Mouse (Mus musculus) hindbrain, embryonic 10.5 days (tissue): ENCODE data around the gene Fam53b. TPM values are rescaled to one million over a fixed set of nuclear protein-coding genes. Genes with fewer than 3 reads are reported as not detected.

Source experiments
- DNase-seq: peaks from one replicate; pipeline ENCODE4 v3.0.0-alpha.2; 2017; ENCODE audit warnings: low spot score
- H3K27ac ChIP-seq: fragments of 300-500 bp; sonication (generic); 2 replicates; pipeline ENCODE4 v1.5.1; 2016; ENCODE audit warnings: mild to moderate bottlenecking, moderate library complexity
- H3K27me3 ChIP-seq: fragments of 300-500 bp; sonication (generic); 2 replicates; pipeline ENCODE4 v1.6.1; 2016; ENCODE audit warnings: mild to moderate bottlenecking; ENCODE audit not compliant: poor library complexity, insufficient read depth, severe bottlenecking
- H3K36me3 ChIP-seq: fragments of 300-500 bp; sonication (generic); 2 replicates; pipeline ENCODE4 v1.6.1; 2016; ENCODE audit warnings: mild to moderate bottlenecking, moderate library complexity
- H3K4me1 ChIP-seq: fragments of 300-500 bp; sonication (generic); replicated peaks from 2 replicates; pipeline ENCODE4 v1.6.1; 2016; ENCODE audit warnings: mild to moderate bottlenecking
- H3K4me3 ChIP-seq: fragments of 300-500 bp; sonication (generic); 2 replicates; pipeline ENCODE4 v1.5.1; 2016; ENCODE audit warnings: mild to moderate bottlenecking, moderate library complexity
- H3K9me3 ChIP-seq: fragments of 300-500 bp; sonication (generic); 2 replicates; pipeline ENCODE4 v1.6.1; 2016; ENCODE audit warnings: mild to moderate bottlenecking, moderate library complexity
- WGBS: fragments of 180-500 bp; shearing (Covaris S2); methylation state at CpG from one replicate; pipeline ENCODE4 v1.1.7; 2016; 5-methylcytosine and 5-hydroxymethylcytosine counted together
- polyA plus RNA-seq: library from polyadenylated mRNA; unstranded; fragments of >200 nt; fragmentation: Nextera tagmentation; extraction: Ambion mirVana; gene quantifications from 2 replicates; pipeline ENCODE4 v1.2.1, GENCODE M21; 2016

The Fam53b gene
- polyA plus RNA-seq, 1 experiment from 2014 or later, result 27.7 TPM

DNA sequence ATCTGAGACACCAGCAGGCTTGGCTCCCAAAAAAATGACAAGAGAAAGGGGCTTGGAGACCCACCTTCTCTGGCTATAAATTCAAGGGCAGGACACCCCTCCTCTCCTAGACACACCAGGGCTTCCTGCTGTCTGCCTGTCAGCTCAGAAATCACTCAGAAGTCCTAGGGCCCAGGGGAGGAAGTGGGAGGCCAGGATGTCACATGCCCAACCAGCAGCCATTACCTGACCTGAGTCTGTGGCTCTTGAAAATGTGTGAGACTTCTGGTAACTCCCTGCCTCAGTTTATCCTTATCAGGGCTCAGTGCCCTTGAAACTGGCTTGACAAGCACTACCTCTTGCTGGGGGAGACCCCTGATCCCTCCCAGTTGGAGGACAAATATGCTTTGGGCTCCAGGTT lies 114.0 kb downstream of the Fam53b start:
- Histone ChIP-seq H3K27me3 (no peaks in the 10 kb centered on the region), H3K36me3 (0 out of 2 replicates have a peak, but pooled peaks cover 4% of the 10 kb centered on the region), H3K4me1 (peaks cover 28% of the 10 kb centered on the region), H3K4me3 (no peak overlapping the region), H3K27ac (no peak overlapping the region), H3K9me3 (0 out of 2 replicates have a peak, but pooled peaks cover 3% of the 10 kb centered on the region)
- no peak for DNase-seq

DNA sequence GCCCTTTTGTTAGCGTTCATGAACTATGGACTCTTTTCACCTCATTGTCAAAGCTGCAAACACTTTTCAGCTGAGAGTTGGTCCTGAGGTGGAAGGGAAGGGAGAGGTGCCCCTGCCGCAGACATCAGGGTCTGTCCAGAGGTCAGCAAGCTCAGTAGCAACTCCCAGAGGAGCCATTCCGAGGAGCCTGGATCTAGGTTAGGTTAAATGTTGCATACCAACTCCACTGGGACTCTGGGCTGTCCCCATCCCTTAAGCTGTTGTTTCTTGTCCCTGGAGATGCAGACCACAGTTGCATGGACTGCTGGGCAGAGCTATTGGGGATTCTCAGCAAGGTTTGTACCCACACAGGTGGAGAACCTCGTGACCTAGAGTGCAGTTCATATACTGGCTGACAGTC lies 114.5 kb downstream of the Fam53b start:
- no peak for DNase-seq
- Histone ChIP-seq H3K4me1 (peaks cover 28% of the 10 kb centered on the region), H3K36me3 (0 out of 2 replicates have a peak, but pooled peaks cover 5% of the 10 kb centered on the region), H3K9me3 (0 out of 2 replicates have a peak, but pooled peaks cover 6% of the 10 kb centered on the region), H3K4me3 (no peak overlapping the region), H3K27ac (0 out of 2 replicates have a peak overlapping the region, but pooled peaks have one; percentile 4), H3K27me3 (no peaks in the 10 kb centered on the region)
- WGBS, result 63% methylated on average over 4 of the region's 4 CpGs

DNA sequence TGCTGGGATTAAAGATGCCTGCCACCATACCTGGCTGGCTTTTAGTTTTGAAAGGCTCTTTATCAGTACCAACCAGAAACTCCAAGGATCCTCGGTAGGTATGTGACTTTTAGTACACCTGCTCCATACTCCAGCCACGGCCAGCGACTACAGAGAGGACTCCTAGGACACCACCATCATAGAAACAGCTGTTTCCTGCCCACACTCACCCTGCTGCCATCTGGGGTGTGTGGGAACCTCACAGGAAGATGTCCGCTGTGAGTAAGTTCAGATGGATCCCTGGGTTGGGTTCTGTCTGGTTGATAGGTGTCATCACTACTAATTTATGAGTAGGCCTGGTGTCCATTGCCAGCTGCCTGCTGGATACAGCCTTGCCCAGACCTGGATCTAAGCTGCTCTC lies 114.9 kb downstream of the Fam53b start:
- Histone ChIP-seq H3K4me1 (peaks cover 28% of the 10 kb centered on the region), H3K36me3 (0 out of 2 replicates have a peak, but pooled peaks cover 5% of the 10 kb centered on the region), H3K27me3 (no peaks in the 10 kb centered on the region), H3K9me3 (0 out of 2 replicates have a peak, but pooled peaks cover 6% of the 10 kb centered on the region), H3K27ac (0 out of 2 replicates have a peak overlapping the region, but pooled peaks have one; percentile 4), H3K4me3 (no peak overlapping the region)
- no peak for DNase-seq
- WGBS, result 89% methylated on average over 4 of the region's 4 CpGs

DNA sequence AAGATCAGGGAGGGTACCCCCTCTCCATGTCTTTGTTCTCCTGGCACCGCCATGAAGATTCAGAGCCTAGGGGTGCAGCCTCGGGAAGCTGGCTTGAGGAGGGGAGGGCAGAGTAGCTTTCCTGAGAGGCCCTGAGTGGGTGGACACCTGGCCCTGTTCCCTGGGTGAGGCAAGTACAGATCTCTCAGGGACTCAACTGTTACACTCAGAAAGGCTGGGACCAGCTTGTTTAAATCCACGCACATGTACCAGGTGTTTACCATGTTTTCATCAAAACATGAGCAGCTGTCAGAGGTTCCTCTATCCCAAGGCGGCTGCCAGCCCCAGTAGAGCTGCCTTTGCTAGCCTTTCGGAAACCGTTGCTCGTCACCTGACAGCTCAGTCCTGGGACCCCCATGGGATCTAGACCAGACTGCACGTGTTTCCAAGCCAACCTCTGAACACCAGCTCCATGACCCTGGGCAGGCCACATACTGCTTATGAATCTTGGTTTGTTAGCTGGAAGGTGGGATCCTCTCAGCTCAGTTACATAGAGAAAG lies 116.4 kb downstream of the Fam53b start:
- Histone ChIP-seq H3K27me3 (no peaks in the 10 kb centered on the region), H3K9me3 (0 out of 2 replicates have a peak, but pooled peaks cover 6% of the 10 kb centered on the region), H3K27ac (no peak overlapping the region), H3K4me3 (no peak overlapping the region), H3K4me1 (peaks cover 32% of the 10 kb centered on the region), H3K36me3 (0 out of 2 replicates have a peak, but pooled peaks cover 5% of the 10 kb centered on the region)
- 81% methylated on average over 8 of the region's 8 CpGs for WGBS
- no peak for DNase-seq

DNA sequence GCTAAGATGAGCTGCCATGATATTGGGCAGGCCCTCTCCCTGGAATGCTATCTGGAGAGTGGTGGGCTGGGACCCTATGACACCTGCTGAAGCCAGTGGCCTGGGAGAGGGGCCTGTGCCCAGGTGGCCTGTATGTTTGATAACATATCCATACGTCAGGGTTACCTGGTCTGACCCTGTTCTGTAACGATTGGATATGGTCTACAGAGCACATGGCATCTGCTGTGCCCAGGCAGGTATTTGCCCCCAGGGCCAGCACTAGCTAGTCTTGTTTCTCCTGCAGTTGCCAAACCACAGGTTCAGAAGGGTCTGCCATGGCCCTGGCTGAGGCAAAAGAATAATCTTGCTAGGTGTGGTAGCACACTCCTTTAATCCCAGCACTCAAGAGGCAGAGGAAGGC lies 120.1 kb downstream of the Fam53b start:
- H3K4me3 ChIP-seq, result no peak overlapping the region
- no peak for DNase-seq
- H3K27me3 ChIP-seq, result no peaks in the 10 kb centered on the region
- 0 out of 2 replicates have a peak, but pooled peaks cover 6% of the 10 kb centered on the region for H3K9me3 ChIP-seq
- 0 out of 2 replicates have a peak, but pooled peaks cover 5% of the 10 kb centered on the region for H3K36me3 ChIP-seq
- H3K27ac ChIP-seq, result no peak overlapping the region
- WGBS, result 93% methylated on average over 2 of the region's 2 CpGs
- H3K4me1 ChIP-seq, result peaks cover 18% of the 10 kb centered on the region

DNA sequence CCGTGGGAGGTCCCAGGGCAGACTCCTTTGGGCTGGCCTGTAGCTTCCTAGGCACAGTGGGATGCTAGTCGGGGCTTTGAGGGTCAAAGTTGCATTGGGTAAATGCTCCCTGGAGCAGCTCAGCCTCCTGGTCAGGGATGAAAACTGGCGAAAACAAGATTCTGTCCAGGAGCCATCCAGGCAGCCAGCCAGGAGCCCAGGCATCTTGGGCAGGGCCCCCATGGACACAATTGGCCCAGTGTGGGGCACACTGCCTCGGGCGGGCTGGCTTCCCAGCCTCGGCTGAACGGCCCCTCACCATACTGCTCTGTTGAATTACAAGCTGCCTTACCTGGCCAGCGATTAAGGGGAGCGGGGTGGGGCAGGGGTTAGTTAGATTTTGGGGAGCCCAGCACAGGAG lies 121.0 kb downstream of the Fam53b start:
- WGBS, result 74% methylated on average over 9 of the region's 9 CpGs
- H3K9me3 ChIP-seq, result 0 out of 2 replicates have a peak, but pooled peaks cover 6% of the 10 kb centered on the region
- no peaks in the 10 kb centered on the region for H3K27me3 ChIP-seq
- no peak for DNase-seq
- H3K27ac ChIP-seq, result no peak overlapping the region
- H3K4me3 ChIP-seq, result no peak overlapping the region
- 0 out of 2 replicates have a peak, but pooled peaks cover 5% of the 10 kb centered on the region for H3K36me3 ChIP-seq
- H3K4me1 ChIP-seq, result peaks cover 27% of the 10 kb centered on the region

DNA sequence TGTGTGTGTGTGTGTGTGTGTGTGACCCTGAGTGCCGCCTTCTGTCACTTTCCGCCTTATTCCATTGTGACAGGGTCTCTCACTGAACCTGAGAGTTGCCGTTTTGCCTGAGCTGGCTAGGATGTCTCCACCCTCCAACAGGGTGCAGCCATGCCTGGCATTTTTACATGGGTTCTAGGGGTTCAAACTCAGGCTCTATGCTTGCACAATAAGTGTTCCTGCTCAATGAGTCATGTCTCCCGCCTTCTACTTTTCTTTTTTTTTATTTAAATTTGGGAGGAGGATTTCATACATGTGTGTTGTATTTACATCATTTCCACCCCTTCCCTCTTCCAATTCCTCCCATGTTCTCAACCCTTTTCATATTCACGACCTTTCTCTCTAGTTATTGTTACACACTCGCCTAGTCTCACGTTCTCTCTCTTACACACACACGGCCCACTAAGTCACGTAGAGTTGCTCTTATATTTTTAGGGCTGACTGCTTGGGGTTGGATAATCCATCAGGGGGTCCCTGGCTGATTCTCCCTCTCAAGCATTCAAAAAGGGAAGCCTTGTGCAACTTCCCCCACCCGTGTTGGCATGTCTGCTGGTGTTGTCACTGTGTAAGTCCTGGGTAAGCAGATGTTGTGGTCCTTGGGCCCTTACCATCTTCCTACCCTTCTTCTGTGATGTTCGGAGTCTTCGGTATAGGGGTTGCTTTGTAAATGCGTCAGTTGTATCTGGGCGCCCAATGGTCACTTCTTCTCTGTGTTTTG lies 122.8 kb downstream of the Fam53b start:
- Histone ChIP-seq H3K27ac (peak overlapping the region; percentile 26; the same call in 1 of the 2 replicates), H3K36me3 (0 out of 2 replicates have a peak, but pooled peaks cover 5% of the 10 kb centered on the region), H3K27me3 (no peaks in the 10 kb centered on the region), H3K4me3 (no peak overlapping the region), H3K4me1 (peaks cover 30% of the 10 kb centered on the region), H3K9me3 (0 out of 2 replicates have a peak, but pooled peaks cover 6% of the 10 kb centered on the region)
- no peak for DNase-seq
- WGBS, result 90% methylated on average over 14 of the region's 14 CpGs

DNA sequence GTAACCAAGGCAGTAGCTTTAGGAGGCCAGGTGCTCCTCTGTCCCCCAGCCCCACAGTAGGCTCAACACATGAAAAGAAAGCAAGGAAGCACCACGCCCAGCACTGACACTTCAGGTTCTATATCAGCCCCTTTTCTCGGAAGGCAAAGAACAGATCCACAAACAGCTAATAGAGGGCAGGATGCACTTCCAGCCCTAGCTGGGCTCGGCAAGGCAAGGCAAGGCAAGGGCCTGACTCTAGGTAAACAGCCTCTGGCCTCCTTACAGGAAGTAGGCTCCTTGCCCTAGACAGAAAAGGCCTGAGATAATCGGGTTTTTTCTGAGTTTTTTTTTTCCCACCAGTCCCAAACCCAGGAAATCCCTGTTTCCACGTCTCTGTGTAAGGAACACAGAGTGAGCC lies 124.0 kb downstream of the Fam53b start:
- no peak for DNase-seq
- Histone ChIP-seq H3K27me3 (no peaks in the 10 kb centered on the region), H3K27ac (0 out of 2 replicates have a peak overlapping the region, but pooled peaks have one; percentile 3), H3K36me3 (0 out of 2 replicates have a peak, but pooled peaks cover 2% of the 10 kb centered on the region), H3K4me3 (no peak overlapping the region), H3K9me3 (0 out of 2 replicates have a peak, but pooled peaks cover 4% of the 10 kb centered on the region), H3K4me1 (peaks cover 30% of the 10 kb centered on the region)
- WGBS, result 74% methylated on average over 5 of the region's 5 CpGs

DNA sequence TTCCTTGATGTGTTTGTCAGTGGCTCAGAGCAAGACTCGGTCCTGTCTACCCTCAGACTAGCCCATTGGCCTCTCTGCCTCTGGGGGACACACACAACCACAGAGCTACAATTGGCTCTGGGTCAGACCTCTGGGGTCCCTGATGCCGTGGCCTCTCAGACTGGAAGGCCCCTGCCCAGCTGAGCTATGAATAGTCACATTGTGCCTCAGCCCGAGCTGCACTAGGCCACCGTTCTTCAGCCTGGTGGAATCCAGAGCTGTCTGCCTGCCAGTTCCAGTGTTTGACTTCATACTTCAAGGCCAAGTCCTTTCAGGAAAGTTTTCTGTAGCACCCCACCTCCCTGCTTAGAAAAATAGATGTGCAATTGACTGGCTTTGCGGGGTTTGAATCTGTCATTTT lies 125.0 kb downstream of the Fam53b start:
- Histone ChIP-seq H3K4me3 (no peak overlapping the region), H3K36me3 (no peaks in the 10 kb centered on the region), H3K4me1 (peaks cover 30% of the 10 kb centered on the region), H3K27ac (0 out of 2 replicates have a peak overlapping the region, but pooled peaks have one; percentile 1), H3K9me3 (no peaks in the 10 kb centered on the region), H3K27me3 (no peaks in the 10 kb centered on the region)
- WGBS, result 51% methylated on average over 5 of the region's 5 CpGs
- peak; percentile 20 for DNase-seq

DNA sequence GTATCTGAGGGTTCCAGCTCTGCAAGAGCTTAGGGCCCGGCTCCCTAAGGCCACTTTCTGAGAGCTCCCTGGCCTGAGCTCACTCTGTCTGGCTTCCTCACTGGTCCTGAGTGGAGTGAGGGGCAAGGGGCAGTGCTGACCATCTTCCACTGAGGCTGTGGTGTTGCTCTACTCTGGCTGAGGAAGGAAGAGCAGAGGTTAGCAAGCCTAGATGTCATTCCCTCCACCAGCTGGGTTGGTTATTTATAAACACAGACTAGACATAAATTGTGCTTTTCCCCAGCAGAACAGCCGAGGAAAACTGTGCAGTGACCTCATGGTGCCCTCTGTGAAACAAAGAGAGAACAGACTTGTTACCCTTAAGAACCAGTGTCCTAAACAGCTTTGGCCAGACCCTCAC lies 125.8 kb downstream of the Fam53b start:
- H3K4me1 ChIP-seq, result peaks cover 30% of the 10 kb centered on the region
- H3K4me3 ChIP-seq, result no peak overlapping the region
- no peaks in the 10 kb centered on the region for H3K27me3 ChIP-seq
- no peaks in the 10 kb centered on the region for H3K36me3 ChIP-seq
- WGBS, result 70% methylated on average over 2 of the region's 2 CpGs
- peak overlapping the region; percentile 71 for H3K27ac ChIP-seq
- H3K9me3 ChIP-seq, result no peaks in the 10 kb centered on the region
- no peak for DNase-seq

DNA sequence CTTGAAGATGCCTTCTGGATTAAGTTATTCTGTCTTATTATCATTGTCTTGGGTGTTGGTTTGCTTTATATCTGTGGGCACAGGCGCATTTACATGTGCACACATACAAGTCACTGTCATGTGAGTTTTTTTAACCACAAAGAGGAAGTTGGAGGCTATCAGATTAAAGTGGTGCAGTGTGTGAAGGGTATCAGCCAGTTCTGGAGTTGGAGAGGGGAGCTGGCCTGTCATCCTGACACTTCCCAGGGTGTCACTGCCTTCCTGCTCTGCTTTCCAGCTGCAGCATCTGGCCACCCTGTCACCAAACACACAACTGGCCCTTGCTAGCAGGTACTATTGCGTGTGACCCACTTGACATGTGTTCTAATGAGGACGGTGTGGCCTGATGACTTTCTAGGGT lies 127.2 kb downstream of the Fam53b start:
- peaks cover 24% of the 10 kb centered on the region for H3K4me1 ChIP-seq
- no peak for DNase-seq
- H3K27me3 ChIP-seq, result no peaks in the 10 kb centered on the region
- WGBS, result 92% methylated on average over 3 of the region's 3 CpGs
- no peak overlapping the region for H3K27ac ChIP-seq
- H3K36me3 ChIP-seq, result no peaks in the 10 kb centered on the region
- H3K9me3 ChIP-seq, result no peaks in the 10 kb centered on the region
- H3K4me3 ChIP-seq, result no peak overlapping the region

DNA sequence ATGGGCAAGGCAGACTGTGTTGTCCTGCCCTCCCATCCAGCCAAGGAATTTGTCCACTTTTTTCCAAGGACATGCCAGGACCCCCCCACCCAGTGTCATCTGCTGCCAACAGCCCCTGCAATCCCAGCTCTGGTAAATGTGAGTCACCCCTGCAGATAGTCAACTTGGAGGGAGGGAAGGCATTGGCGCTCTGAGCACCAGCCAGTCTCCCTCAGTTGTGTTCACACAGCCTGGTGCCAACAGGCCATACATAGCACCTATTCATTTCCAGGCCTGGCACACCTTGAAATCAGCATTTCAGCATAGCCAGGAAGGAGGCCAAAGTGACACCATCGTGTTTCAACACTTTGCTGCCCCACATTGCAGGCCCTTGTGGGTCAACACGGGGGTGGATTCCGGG lies 129.8 kb downstream of the Fam53b start:
- Histone ChIP-seq H3K27ac (no peak overlapping the region), H3K9me3 (no peaks in the 10 kb centered on the region), H3K4me3 (no peak overlapping the region), H3K4me1 (peaks cover 15% of the 10 kb centered on the region), H3K36me3 (no peaks in the 10 kb centered on the region), H3K27me3 (no peaks in the 10 kb centered on the region)
- no peak for DNase-seq
- WGBS, result 93% methylated on average over 4 of the region's 4 CpGs

DNA sequence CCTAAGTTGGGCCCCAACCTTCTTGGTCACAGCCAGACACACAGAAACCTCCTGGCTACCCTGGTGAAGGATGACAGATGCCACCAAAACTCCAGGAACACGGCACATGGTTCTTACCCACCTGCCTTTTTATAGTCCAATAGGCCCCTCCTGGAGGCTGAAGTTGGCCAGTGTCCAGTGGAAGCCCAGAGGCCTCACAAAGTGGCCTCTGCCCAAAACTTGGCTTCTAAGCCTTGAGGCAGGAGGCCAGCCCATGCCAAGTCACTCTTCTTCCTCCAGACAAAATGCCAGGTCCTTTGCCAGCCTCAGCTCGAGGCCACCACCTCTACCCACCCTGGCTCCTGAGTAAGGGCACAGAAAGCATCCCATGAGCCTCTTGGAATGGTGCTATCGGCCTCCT lies 130.8 kb downstream of the Fam53b start:
- DNase-seq, result no peak
- WGBS, result 82% methylated on average over 3 of the region's 3 CpGs
- no peak overlapping the region for H3K27ac ChIP-seq
- no peaks in the 10 kb centered on the region for H3K36me3 ChIP-seq
- peaks cover 5% of the 10 kb centered on the region for H3K4me1 ChIP-seq
- no peak overlapping the region for H3K4me3 ChIP-seq
- H3K9me3 ChIP-seq, result no peaks in the 10 kb centered on the region
- no peaks in the 10 kb centered on the region for H3K27me3 ChIP-seq
